Mouse (Mus musculus) duodenum, adult 2 months (tissue): ENCODE data around the gene Vmn1r33. TPM values are rescaled to one million over a fixed set of nuclear protein-coding genes. Genes with fewer than 3 reads are reported as not detected.

ENCODE experiments used
- polyA plus RNA-seq: library from polyadenylated mRNA; depleted of rRNA; stranded (reverse); fragments of >200 nt; gene quantifications from 2 replicates; pipeline ENCODE4 v1.2.3, GENCODE M21; 2012; ENCODE audit warnings: low replicate concordance; rRNA removed

Gene Vmn1r33
- not detected in 2 replicates for polyA plus RNA-seq

GRCm38 (mm10) chr6:66618182-66618581, at the start of gene Vmn1r33:
Gene Vmn1r33 (minus strand): TSS chr6:66618282.

GRCm38 (mm10) chr6:66643779-66644178, 25.7 kb upstream of the Vmn1r33 start, which contains the start of gene Vmn1r34:
Gene Vmn1r34 (minus strand): TSS chr6:66643879.

Other genes starting within 250 kb of the Vmn1r33 start
- 1.7 and 2.1 TPM in 2 replicates for gene Mad2l1, start 82.9 kb downstream of the Vmn1r33 start, polyA plus RNA-seq
- gene Vmn1r32, start 58.2 kb downstream of the Vmn1r33 start, polyA plus RNA-seq, result not detected in 2 replicates
- gene Vmn1r34, start 25.6 kb upstream of the Vmn1r33 start, polyA plus RNA-seq, result not detected in 2 replicates
- not detected in 2 replicates for gene Vmn1r35, start 67.6 kb upstream of the Vmn1r33 start, polyA plus RNA-seq
- not detected in 2 replicates for gene Vmn1r36, start 100.9 kb upstream of the Vmn1r33 start, polyA plus RNA-seq
- gene Vmn1r37, start 111.1 kb upstream of the Vmn1r33 start, polyA plus RNA-seq, result not detected in 2 replicates
- gene Vmn1r38, start 164.3 kb upstream of the Vmn1r33 start, polyA plus RNA-seq, result not detected in 2 replicates
- gene Vmn1r39, start 192.3 kb upstream of the Vmn1r33 start, polyA plus RNA-seq, result not detected in 2 replicates